Mouse (Mus musculus): Measurements from ENCODE around the gene Mup20. TPM values are rescaled to one million over a fixed set of nuclear protein-coding genes. Genes with fewer than 3 reads are reported as not detected.
"Not testable (repeated sequence)": the region's sequence is repeated elsewhere in the genome, so short reads cannot be mapped to it uniquely, and the experiment has no call there.

The Mup20 gene
- total and polyA plus RNA-seq, 3 experiments = not detected

DNA sequence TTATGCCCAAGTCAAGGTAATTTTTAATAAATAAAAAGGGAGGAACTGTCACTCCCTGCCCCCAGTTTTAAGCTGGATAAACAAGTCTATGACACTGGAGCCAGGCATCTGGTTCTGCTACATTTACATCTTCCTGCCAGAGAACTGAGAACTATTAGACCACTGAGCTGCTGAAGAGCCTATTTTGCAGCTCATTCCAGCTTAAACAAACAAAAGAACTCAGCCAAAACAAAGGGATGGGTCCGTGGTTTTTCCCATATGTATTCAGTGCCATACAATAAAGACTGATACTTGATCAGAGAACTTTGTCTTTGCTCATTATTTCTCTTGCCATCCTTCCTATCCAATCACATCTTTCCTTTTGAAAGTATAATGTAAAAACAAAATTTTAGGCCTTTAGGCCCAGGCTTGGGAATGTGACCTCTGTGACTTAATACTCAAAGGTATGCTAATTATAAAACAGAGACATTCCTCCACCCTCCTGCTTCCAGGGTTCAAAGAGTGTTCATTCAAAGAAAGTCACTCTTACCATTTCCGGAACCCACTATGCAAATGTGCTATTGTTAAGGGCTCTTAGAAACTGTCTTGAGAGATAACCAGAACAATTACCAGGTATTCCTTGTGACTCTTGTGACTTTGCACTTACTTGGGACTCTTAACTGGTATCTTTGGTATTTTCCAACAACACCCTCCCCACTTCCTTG is 29.6 kb downstream of the Mup20 start:
- H3K9me3 ChIP-seq (replicated peaks; ENCODE audit: low read length) = no peaks in the 10 kb centered on the region
- no peaks in the 10 kb centered on the region for H3K36me3 ChIP-seq (replicated peaks in 1 of 2; ENCODE audit: control insufficient read depth in 1 of 2, insufficient read depth in 1 of 2, low read length in 1 of 2)
- in situ Hi-C loops (cut with MboI; ENCODE audit: low pct_ligation_motif_present, low pct_unique_long_range_greater_than_20kb, low sequenced_read_pairs) (no loop called here), dilution Hi-C loops (cut with MboI; ENCODE audit: extremely low pct_ligation_motif_present, extremely low pct_unique_long_range_greater_than_20kb, low sequenced_read_pairs) (no loop called here)
- no peak overlapping the region for H3K27ac ChIP-seq (ENCODE audit: insufficient read depth, low read depth)
- peaks cover 1% of the 10 kb centered on the region for H3K27me3 ChIP-seq (replicated peaks)
- H3K4me1 ChIP-seq (ENCODE audit: control insufficient read depth in 1 of 2, insufficient read depth in 2 of 2) = no peaks in the 10 kb centered on the region
- no peak overlapping the region for H3K4me2 ChIP-seq (ENCODE audit: insufficient read depth, low read depth, poor library complexity, severe bottlenecking)
- TF ChIP-seq HCFC1 (IDR thresholded peaks at IDR 0.05; ENCODE audit: low read depth, low read length) (no peak), ZKSCAN1 (IDR thresholded peaks at IDR 0.05; ENCODE audit: borderline replicate concordance, low read depth, low read length) (no peak), KAT2A (IDR thresholded peaks at IDR 0.05; ENCODE audit: insufficient replicate concordance, low read length) (no peak)
- H3K79me2 ChIP-seq (replicated peaks; ENCODE audit: control insufficient read depth, extremely low read depth, insufficient read depth, poor library complexity, severe bottlenecking) = no peaks in the 10 kb centered on the region
- DNase-seq (ENCODE audit: extremely low read depth) = no peak
- no peak overlapping the region for H3K9ac ChIP-seq (ENCODE audit: insufficient read depth, low read depth)
- no peak overlapping the region for H3K4me3 ChIP-seq (replicated peaks in 1 of 3; ENCODE audit: low read depth in 2 of 3, low read length in 2 of 3, poor library complexity in 1 of 3)

DNA sequence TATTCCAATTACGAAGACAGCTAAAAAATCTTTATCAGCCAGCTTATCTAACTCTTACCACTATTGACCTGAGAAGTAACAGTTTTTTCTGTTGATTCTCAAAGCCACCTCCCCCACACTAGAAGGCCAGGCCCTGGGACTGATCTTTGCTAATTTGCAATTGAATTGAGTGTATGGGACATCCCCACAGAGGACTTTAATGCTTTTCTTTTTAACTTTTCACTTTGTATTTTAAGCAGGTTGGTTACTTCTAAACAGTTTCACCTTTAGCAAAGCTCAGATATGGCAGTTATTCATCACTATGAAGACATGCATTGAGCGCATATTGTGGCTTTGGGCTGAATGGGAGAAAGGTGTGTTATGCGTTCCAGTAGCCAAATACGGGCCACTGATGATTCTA is 30.3 kb downstream of the Mup20 start:
- H3K4me1 ChIP-seq (ENCODE audit: control insufficient read depth in 1 of 2, insufficient read depth in 2 of 2) = no peaks in the 10 kb centered on the region
- no peak for DNase-seq (ENCODE audit: extremely low read depth)
- H3K4me2 ChIP-seq (ENCODE audit: insufficient read depth, low read depth, poor library complexity, severe bottlenecking) = no peak overlapping the region
- in situ Hi-C loops (cut with MboI; ENCODE audit: low pct_ligation_motif_present, low pct_unique_long_range_greater_than_20kb, low sequenced_read_pairs) (no loop called here), dilution Hi-C loops (cut with MboI; ENCODE audit: extremely low pct_ligation_motif_present, extremely low pct_unique_long_range_greater_than_20kb, low sequenced_read_pairs) (no loop called here)
- no peak overlapping the region for H3K9ac ChIP-seq (ENCODE audit: insufficient read depth, low read depth)
- H3K27me3 ChIP-seq (replicated peaks) = peaks cover 1% of the 10 kb centered on the region
- TF ChIP-seq ZMIZ1 (IDR thresholded peaks at IDR 0.05; ENCODE audit: low read depth, low read length) (no peak), MXI1 (IDR thresholded peaks at IDR 0.05; ENCODE audit: low read depth, low read length) (no peak), PAX5 (IDR thresholded peaks at IDR 0.05; ENCODE audit: low read length) (no peak)
- no peak overlapping the region for H3K27ac ChIP-seq (ENCODE audit: insufficient read depth, low read depth)
- no peaks in the 10 kb centered on the region for H3K79me2 ChIP-seq (replicated peaks; ENCODE audit: control insufficient read depth, extremely low read depth, insufficient read depth, poor library complexity, severe bottlenecking)
- no peak overlapping the region for H3K4me3 ChIP-seq (replicated peaks in 1 of 3; ENCODE audit: low read depth in 2 of 3, low read length in 2 of 3, poor library complexity in 1 of 3)
- no peaks in the 10 kb centered on the region for H3K9me3 ChIP-seq (replicated peaks; ENCODE audit: low read length)
- H3K36me3 ChIP-seq (replicated peaks in 1 of 2; ENCODE audit: control insufficient read depth in 1 of 2, insufficient read depth in 1 of 2, low read length in 1 of 2) = no peaks in the 10 kb centered on the region

DNA sequence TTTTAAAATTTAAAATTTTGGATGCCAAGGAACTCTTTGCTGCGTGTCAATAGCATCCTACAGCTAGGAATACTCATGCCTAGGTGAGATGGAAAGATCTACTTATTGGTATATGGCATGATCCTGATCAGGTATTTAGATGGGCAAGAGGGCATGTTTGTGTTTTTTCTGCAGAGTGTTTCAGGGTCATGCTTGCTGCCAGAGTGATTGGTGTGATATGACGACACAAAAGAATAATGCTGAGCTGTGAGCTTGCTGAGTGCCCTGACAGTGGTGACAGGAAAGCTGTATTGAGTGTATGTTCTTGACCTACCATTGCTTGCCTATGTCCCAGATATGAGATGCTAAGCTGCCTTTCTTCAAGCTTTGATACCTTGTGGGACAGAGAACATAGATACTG is 30.8 kb downstream of the Mup20 start:
- H3K4me1 ChIP-seq (ENCODE audit: control insufficient read depth in 1 of 2, insufficient read depth in 2 of 2) = no peaks in the 10 kb centered on the region
- TF ChIP-seq NELFE (IDR thresholded peaks at IDR 0.05; ENCODE audit: low read depth, low read length) = no peak
- no peak for TF ChIP-seq MXI1 (IDR thresholded peaks at IDR 0.05; ENCODE audit: low read depth, low read length)
- no peak for TF ChIP-seq E2F4 (IDR thresholded peaks at IDR 0.05; ENCODE audit: insufficient replicate concordance, low read depth, low read length)
- no peak for TF ChIP-seq MAX (IDR thresholded peaks at IDR 0.05; ENCODE audit: low read length)
- no peak for TF ChIP-seq MYC (IDR thresholded peaks at IDR 0.05; ENCODE audit: low read depth, low read length)
- no peak for TF ChIP-seq HCFC1 (IDR thresholded peaks at IDR 0.05; ENCODE audit: low read depth, low read length)
- TF ChIP-seq MAFK (IDR thresholded peaks at IDR 0.05; ENCODE audit: insufficient replicate concordance, low read length) = no peak
- TF ChIP-seq CHD2 (IDR thresholded peaks at IDR 0.05; ENCODE audit: low read length) = no peak
- TF ChIP-seq RAD21 (IDR thresholded peaks at IDR 0.05; ENCODE audit: low read depth, low read length) = no peak
- TF ChIP-seq SMC3 (IDR thresholded peaks at IDR 0.05; ENCODE audit: low read depth, low read length) = no peak
- no peak for TF ChIP-seq ELF1 (IDR thresholded peaks at IDR 0.05; ENCODE audit: low read depth, low read length)
- no peak for TF ChIP-seq ETS1 (conservative IDR thresholded peaks at IDR 0.05; ENCODE audit: low read depth, low read length)
- no peak for TF ChIP-seq PAX5 (IDR thresholded peaks at IDR 0.05; ENCODE audit: low read length)
- TF ChIP-seq UBTF (IDR thresholded peaks at IDR 0.05; ENCODE audit: low read depth, low read length) = no peak
- no peak for TF ChIP-seq EP300 (IDR thresholded peaks at IDR 0.05; ENCODE audit: low read length)
- no peak for TF ChIP-seq SIN3A (IDR thresholded peaks at IDR 0.05; ENCODE audit: low read length)
- dilution Hi-C loops (cut with MboI; ENCODE audit: extremely low pct_ligation_motif_present, extremely low pct_unique_long_range_greater_than_20kb, low sequenced_read_pairs) = no loop called here

DNA sequence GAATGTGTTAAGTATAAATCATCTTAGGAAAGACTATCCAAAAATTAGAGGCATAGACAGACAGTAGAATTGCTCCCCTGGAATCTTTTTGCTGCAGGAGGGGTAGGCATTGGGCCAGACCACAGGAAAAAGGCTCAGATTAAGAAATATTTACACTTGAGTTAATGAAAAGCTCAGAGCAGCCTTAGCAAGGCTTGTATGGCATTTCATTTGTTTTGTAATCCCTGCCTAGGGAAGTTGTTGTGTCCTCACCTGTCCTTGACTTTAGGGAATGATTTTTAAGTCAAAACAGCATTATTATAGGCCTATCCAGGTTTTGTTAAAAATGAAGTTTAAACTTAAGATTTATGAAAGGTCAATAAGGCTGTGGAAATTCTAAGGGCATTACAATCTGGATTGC is 33.4 kb downstream of the Mup20 start:
- H3K36me3 ChIP-seq (replicated peaks in 1 of 2; ENCODE audit: control insufficient read depth in 1 of 2, insufficient read depth in 1 of 2, low read length in 1 of 2); dilution Hi-C loops (cut with MboI; ENCODE audit: extremely low pct_ligation_motif_present, extremely low pct_unique_long_range_greater_than_20kb, low sequenced_read_pairs); H3K9me3 ChIP-seq (replicated peaks; ENCODE audit: low read length); DNase-seq (ENCODE audit: extremely low read depth); H3K79me2 ChIP-seq (replicated peaks; ENCODE audit: control insufficient read depth, extremely low read depth, insufficient read depth, poor library complexity, severe bottlenecking); H3K27me3 ChIP-seq (replicated peaks); H3K27ac ChIP-seq (ENCODE audit: insufficient read depth, low read depth); in situ Hi-C loops (cut with MboI; ENCODE audit: low pct_ligation_motif_present, low pct_unique_long_range_greater_than_20kb, low sequenced_read_pairs); H3K4me3 ChIP-seq (replicated peaks in 1 of 3; ENCODE audit: low read depth in 2 of 3, low read length in 2 of 3, poor library complexity in 1 of 3); H3K4me2 ChIP-seq (ENCODE audit: insufficient read depth, low read depth, poor library complexity, severe bottlenecking); H3K9ac ChIP-seq (ENCODE audit: insufficient read depth, low read depth); H3K4me1 ChIP-seq (ENCODE audit: control insufficient read depth in 1 of 2, insufficient read depth in 2 of 2): not testable (repeated sequence)

More for the DNA sequence above, 30.8 kb downstream of the Mup20 start:
- no peaks in the 10 kb centered on the region for H3K9me3 ChIP-seq (replicated peaks; ENCODE audit: low read length)
- H3K4me2 ChIP-seq (ENCODE audit: insufficient read depth, low read depth, poor library complexity, severe bottlenecking) = no peak overlapping the region
- no peaks in the 10 kb centered on the region for H3K36me3 ChIP-seq (replicated peaks in 1 of 2; ENCODE audit: control insufficient read depth in 1 of 2, insufficient read depth in 1 of 2, low read length in 1 of 2)
- no peaks in the 10 kb centered on the region for H3K79me2 ChIP-seq (replicated peaks; ENCODE audit: control insufficient read depth, extremely low read depth, insufficient read depth, poor library complexity, severe bottlenecking)
- no peak overlapping the region for H3K27ac ChIP-seq (ENCODE audit: insufficient read depth, low read depth)
- in situ Hi-C loops (cut with MboI; ENCODE audit: low pct_ligation_motif_present, low pct_unique_long_range_greater_than_20kb, low sequenced_read_pairs) = no loop called here
- no peak overlapping the region for H3K4me3 ChIP-seq (replicated peaks in 1 of 3; ENCODE audit: low read depth in 2 of 3, low read length in 2 of 3, poor library complexity in 1 of 3)
- H3K27me3 ChIP-seq (replicated peaks) = peaks cover 1% of the 10 kb centered on the region
- H3K9ac ChIP-seq (ENCODE audit: insufficient read depth, low read depth) = no peak overlapping the region
- no peak for DNase-seq (ENCODE audit: extremely low read depth)

All from CH12.LX (cell line).